Mouse (Mus musculus) common myeloid progenitor, adult 5-6 weeks (primary cell): ENCODE measurements around the gene Ubac1. TPM values are rescaled to one million over a fixed set of nuclear protein-coding genes. Genes with fewer than 3 reads are reported as not detected.

Experiments used
- ATAC-seq: replicated peaks from 2 replicates; pipeline ENCODE4 v1.8.0; 2016; ENCODE audit warnings: low read depth, mild to moderate bottlenecking, moderate TSS enrichment, inconsistent platforms; ENCODE audit not compliant: poor library complexity, severe bottlenecking
- total RNA-seq: library from RNA; stranded (forward); fragments of 200-1000, 187-1606 nt; gene quantifications from 2 replicates; pipeline ENCODE4 v1.2.3, GENCODE M21; 2017

Ubac1 gene
- total RNA-seq, 1 experiment from 2014 or later, result 79.7 TPM

- no peak for ATAC-seq
These were observed 42.5 kb downstream of the Ubac1 start for GRCm38 (mm10) chr2:25978997-25979396.

DNA sequence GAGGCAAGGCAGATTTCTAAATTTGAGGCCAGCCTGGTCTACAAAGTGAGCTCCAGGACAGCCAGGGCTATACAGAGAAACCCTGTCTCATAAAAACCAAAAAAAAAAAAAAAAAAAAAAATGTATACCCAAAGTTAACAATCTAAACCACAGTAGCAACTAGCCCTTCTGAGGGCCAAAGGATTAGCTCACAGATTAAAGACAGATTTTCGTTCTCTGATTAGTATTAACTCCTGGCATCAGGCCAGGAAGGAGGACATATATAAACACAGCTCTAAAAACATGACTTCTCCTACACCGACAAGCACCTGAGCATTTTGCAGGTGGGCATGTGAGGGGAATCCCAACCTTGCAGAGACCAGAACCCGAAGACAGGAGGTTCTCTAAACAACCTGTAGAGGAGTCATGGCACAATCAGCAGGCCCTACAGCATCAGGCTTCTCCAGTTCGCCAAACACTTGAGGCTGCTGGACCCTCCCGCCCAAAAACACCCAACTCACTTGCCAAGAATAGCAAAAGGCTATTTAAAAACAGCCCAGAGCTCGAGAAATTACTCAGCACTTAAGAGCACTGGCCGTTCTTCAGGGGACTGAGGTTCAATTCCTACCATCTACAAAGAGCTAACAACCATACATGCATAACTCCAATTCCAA, 43.8 kb downstream of the Ubac1 start:
- ATAC-seq, result no peak

GRCm38 (mm10) chr2:25975141-25975770, 46.3 kb downstream of the Ubac1 start:
- no peak for ATAC-seq

DNA sequence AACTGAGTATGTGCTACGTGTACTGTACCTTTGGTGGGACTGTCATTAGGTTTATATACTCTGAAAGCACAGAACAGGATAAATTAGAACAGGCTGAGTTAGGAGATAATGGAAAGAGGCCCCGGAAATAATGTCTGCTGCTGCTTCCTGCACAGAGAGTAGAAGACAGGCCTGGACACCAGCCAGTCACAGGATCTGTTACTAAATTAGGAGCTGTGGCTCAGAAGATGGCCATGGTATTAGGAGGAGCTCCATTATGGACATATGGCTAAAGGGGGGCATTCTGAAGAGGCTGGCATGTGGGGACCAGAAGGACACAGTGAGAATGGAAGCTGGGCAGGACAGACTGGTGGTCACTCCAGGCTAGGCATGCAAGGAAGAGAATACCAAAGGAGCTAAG, 51.1 kb downstream of the Ubac1 start:
- peak; percentile 47; the same call in 1 of the 2 replicates for ATAC-seq

- no peak for ATAC-seq
These were observed 52.2 kb downstream of the Ubac1 start for GRCm38 (mm10) chr2:25969319-25969718.

DNA sequence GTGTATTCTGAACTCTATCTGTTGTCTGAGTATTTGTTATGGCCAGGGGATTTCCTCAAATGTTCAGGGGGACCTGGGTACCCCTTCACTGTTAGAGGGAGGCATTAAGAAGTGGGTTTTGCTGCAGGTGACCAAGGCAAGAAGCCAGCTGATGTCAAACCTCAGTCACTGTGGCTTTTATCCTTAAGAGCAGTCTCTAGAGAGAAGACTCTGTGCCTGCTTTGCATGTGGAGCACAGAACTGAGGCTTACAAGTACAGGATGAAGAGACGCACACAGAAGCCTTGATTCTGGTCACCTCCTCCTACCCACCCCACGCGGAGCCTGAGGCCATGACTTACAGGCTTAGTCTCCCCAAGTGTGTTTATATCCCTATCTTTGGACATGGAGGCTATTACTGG, 72.3 kb downstream of the Ubac1 start:
- ATAC-seq, result no peak

Other genes starting within 250 kb of the Ubac1 start
- gene Lcn11, start 244.7 kb downstream of the Ubac1 start, total RNA-seq, result not detected in 2 replicates
- gene Gm13539, start 239.5 kb downstream of the Ubac1 start, total RNA-seq, result not detected in 2 replicates
- not detected in 2 replicates for gene Glt6d1, start 205.9 kb downstream of the Ubac1 start, total RNA-seq
- gene Lcn9, start 198.6 kb downstream of the Ubac1 start, total RNA-seq, result not detected in 2 replicates
- gene Sohlh1, start 174.5 kb downstream of the Ubac1 start, total RNA-seq, result not detected in 2 replicates
- not detected in 2 replicates for gene Kcnt1, start 158.0 kb downstream of the Ubac1 start, total RNA-seq
- 46.6 and 58.5 TPM in 2 replicates for gene Camsap1, start 38.5 kb downstream of the Ubac1 start, total RNA-seq
- 0.87 and 4.1 TPM in 2 replicates for gene Nacc2, start 101.5 kb upstream of the Ubac1 start, total RNA-seq
- not detected in 2 replicates for gene Lhx3, start 186.5 kb upstream of the Ubac1 start, total RNA-seq
- gene Qsox2, start 215.8 kb upstream of the Ubac1 start, total RNA-seq, result 5.4 and 6.9 TPM in 2 replicates